Mouse (Mus musculus) CH12.LX (cell line): ENCODE results near the gene Ly6g6d. TPM values are rescaled to one million over a fixed set of nuclear protein-coding genes. Genes with fewer than 3 reads are reported as not detected.

Experiments used
- DNase-seq: peaks from one replicate; pipeline ENCODE4 v3.0.0-alpha.2; 2013; ENCODE audit errors: extremely low read depth
- H3K27ac ChIP-seq: 2 replicates; pipeline ENCODE4 v1.5.1; 2012; ENCODE audit warnings: low read depth, mild to moderate bottlenecking, control low read depth, moderate library complexity; ENCODE audit not compliant: insufficient read depth
- H3K27me3 ChIP-seq: replicated peaks from 2 replicates; pipeline ENCODE3; 2012; ENCODE audit warnings: inconsistent platforms
- H3K36me3 ChIP-seq, 2 experiments: replicated peaks in 1 of 2; 2 replicates each; pipeline versions ENCODE3 to v1.6.1; 2012; ENCODE audit warnings: inconsistent platforms in 1 of 2, low read length in 1 of 2, mild to moderate bottlenecking in 1 of 2, mixed read lengths in 1 of 2, moderate library complexity in 1 of 2; ENCODE audit not compliant: control insufficient read depth in 1 of 2, insufficient read depth in 1 of 2
- H3K4me1 ChIP-seq, 2 experiments: 2 replicates each; pipeline ENCODE4 v1.6.1; 2012; ENCODE audit warnings: inconsistent platforms in 1 of 2, moderate library complexity in 1 of 2; ENCODE audit not compliant: insufficient read depth in 2 of 2, control insufficient read depth in 1 of 2
- H3K4me2 ChIP-seq: 2 replicates; pipeline ENCODE4 v1.6.1; 2012; ENCODE audit warnings: low read depth, mild to moderate bottlenecking, control low read depth; ENCODE audit not compliant: poor library complexity, insufficient read depth, severe bottlenecking
- H3K4me3 ChIP-seq, 3 experiments: fragments of 150-350 bp in 1 of 3; sonication (generic) in 1 of 3; replicated peaks in 1 of 3; 2 replicates each; pipeline versions ENCODE3 to v1.5.1; 2011 to 2012; ENCODE audit warnings: low read depth in 2 of 3, low read length in 2 of 3, mild to moderate bottlenecking in 2 of 3, moderate library complexity in 2 of 3, control low read depth in 1 of 3, improper control_type of control experiment in 1 of 3, inconsistent platforms in 1 of 3, mixed read lengths in 1 of 3; ENCODE audit not compliant: poor library complexity in 1 of 3
- H3K79me2 ChIP-seq: replicated peaks from 2 replicates; pipeline ENCODE4 v1.6.1; 2012; ENCODE audit warnings: mild to moderate bottlenecking, moderate library complexity; ENCODE audit not compliant: control insufficient read depth, poor library complexity, insufficient read depth, severe bottlenecking; ENCODE audit errors: extremely low read depth
- H3K9ac ChIP-seq: 2 replicates; pipeline ENCODE4 v1.6.1; 2012; ENCODE audit warnings: low read depth, mild to moderate bottlenecking, control low read depth, moderate library complexity; ENCODE audit not compliant: insufficient read depth
- H3K9me3 ChIP-seq: replicated peaks from 2 replicates; pipeline ENCODE3; 2012; ENCODE audit warnings: low read length, inconsistent platforms, mixed read lengths
- BHLHE40 ChIP-seq: IDR thresholded peaks from 2 replicates; pipeline ENCODE4 v1.6.1; 2011; ENCODE audit warnings: mild to moderate bottlenecking, low read depth, low read length, improper control_type of control experiment
- EP300 ChIP-seq: IDR thresholded peaks from 2 replicates; pipeline ENCODE4 v1.6.1; 2011; ENCODE audit warnings: low read length, improper control_type of control experiment
- JUN ChIP-seq: IDR thresholded peaks from 2 replicates; pipeline ENCODE4 v1.6.1; 2011; ENCODE audit warnings: low read depth, mild to moderate bottlenecking, low read length, improper control_type of control experiment, moderate library complexity; ENCODE audit not compliant: insufficient read depth
- KAT2A ChIP-seq: IDR thresholded peaks from 2 replicates; pipeline ENCODE4 v1.6.1; 2012; ENCODE audit warnings: low read length, improper control_type of control experiment, inconsistent platforms; ENCODE audit not compliant: insufficient replicate concordance
- POLR2AphosphoS2 ChIP-seq: IDR thresholded peaks from 2 replicates; pipeline ENCODE4 v1.6.1; 2011; ENCODE audit warnings: low read depth, low read length, improper control_type of control experiment
- RAD21 ChIP-seq: IDR thresholded peaks from 2 replicates; pipeline ENCODE4 v1.6.1; 2011; ENCODE audit warnings: low read depth, mild to moderate bottlenecking, low read length, improper control_type of control experiment, moderate library complexity
- RCOR1 ChIP-seq: conservative IDR thresholded peaks from 2 replicates; pipeline ENCODE4 v1.6.1; 2012; ENCODE audit warnings: low read depth, mild to moderate bottlenecking, inconsistent platforms, low read length, improper control_type of control experiment
- dilution Hi-C: fragments of 300-500 bp; cut with MboI; formaldehyde crosslinking; loops from 2 replicates; pipeline ENCODE4 v1.14.3; 2020; ENCODE audit warnings: low sequenced_read_pairs; ENCODE audit not compliant: extremely low pct_unique_long_range_greater_than_20kb, extremely low pct_ligation_motif_present
- in situ Hi-C: fragments of 300-500 bp; cut with MboI; formaldehyde crosslinking; loops from 3 replicates; pipeline ENCODE4 v1.14.3; 2019; ENCODE audit warnings: low sequenced_read_pairs, low pct_ligation_motif_present, low pct_unique_long_range_greater_than_20kb, mixed read lengths
- polyA plus RNA-seq: library from polyadenylated mRNA; unstranded; fragments of >175 nt; gene quantifications from 2 replicates; pipeline ENCODE4 v1.2.1, GENCODE M21; 2012; ENCODE audit warnings: low read depth; ENCODE audit not compliant: insufficient read length
- total RNA-seq, 2 experiments: library from RNA; depleted of rRNA; stranded (reverse); fragments of 300-350 nt in 1 of 2; fragments of >200 nt in 1 of 2; gene quantifications; 2 replicates each; pipeline ENCODE4 v1.2.3; 2012 to 2014

Gene Ly6g6d
- total and polyA plus RNA-seq, 3 experiments, result 0.44 TPM; not detected in 2

DNA sequence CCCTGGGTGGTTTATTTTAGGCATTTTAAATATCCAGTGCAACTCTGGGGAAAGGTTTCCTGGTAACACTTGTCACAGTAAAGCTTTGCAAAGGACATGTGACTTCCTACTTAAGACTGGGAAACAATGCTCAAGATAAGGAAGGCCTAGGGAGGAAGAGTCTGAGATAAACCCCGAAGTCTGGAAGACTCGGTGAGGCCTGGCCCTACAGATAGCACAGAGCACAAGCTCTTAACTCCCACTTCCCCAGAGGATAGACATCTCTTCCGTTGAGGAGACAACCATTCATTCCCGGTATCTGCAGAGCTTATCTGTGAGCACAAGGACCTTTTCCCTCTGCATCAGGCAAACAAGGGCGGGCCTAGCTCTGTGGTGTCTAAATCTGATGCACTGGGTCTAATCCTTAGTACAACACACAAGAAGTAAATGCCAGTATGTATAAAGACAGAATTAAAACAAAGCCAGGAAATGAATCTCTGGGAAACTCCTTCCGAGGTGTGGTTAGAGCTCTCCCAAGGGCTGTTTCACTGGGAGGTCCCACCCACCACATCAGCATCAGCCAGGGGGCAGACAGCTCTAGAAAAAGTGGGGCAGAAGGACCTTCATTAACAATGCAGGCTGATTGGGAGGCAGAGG is 55.9 kb downstream of the Ly6g6d start:
- TF ChIP-seq JUN (no peak), RCOR1 (no peak), KAT2A (no peak), POLR2AphosphoS2 (no peak), EP300 (no peak), RAD21 (no peak), BHLHE40 (no peak)
- Histone ChIP-seq H3K4me3 (no peak overlapping the region), H3K79me2 (no peaks in the 10 kb centered on the region; the same call in 1 of the 2 replicates), H3K9ac (no peak overlapping the region), H3K27me3 (no peaks in the 10 kb centered on the region), H3K4me2 (no peak overlapping the region), H3K9me3 (no peaks in the 10 kb centered on the region), H3K36me3 (peaks cover 4 to 65% of the 10 kb centered on the region in 2 experiments), H3K27ac (no peak overlapping the region), H3K4me1 (peaks cover 10 to 40% of the 10 kb centered on the region in 2 experiments)
- dilution Hi-C loops, result no loop called here
- DNase-seq, result no peak
- in situ Hi-C loops, result loop anchor here (5.0 to 10.0 kb wide), 2 partner anchors 45 to 93 kb away; partner anchors contain the start of genes Ly6g5b, Ly6g6c and Mpig6b

Other genes starting within 250 kb of the Ly6g6d start
Only the 20 nearest of the 46 such genes appear.
- 104 and 120 TPM in 2 replicates for gene Lsm2, start 96.2 kb downstream of the Ly6g6d start, total RNA-seq (2012; rRNA removed)
- 134 and 135 TPM in 2 replicates for gene Lsm2, start 96.2 kb downstream of the Ly6g6d start, total RNA-seq (2014; rRNA removed)
- gene Lsm2, start 96.2 kb downstream of the Ly6g6d start, polyA plus RNA-seq, result 274 and 345 TPM in 2 replicates
- gene Vars, start 77.1 kb downstream of the Ly6g6d start, total RNA-seq (2012; rRNA removed), result 238 and 277 TPM in 2 replicates
- 90.3 and 97.4 TPM in 2 replicates for gene Vars, start 77.1 kb downstream of the Ly6g6d start, total RNA-seq (2014; rRNA removed)
- 253 and 280 TPM in 2 replicates for gene Vars, start 77.1 kb downstream of the Ly6g6d start, polyA plus RNA-seq
- 0.42 and 0.46 TPM in 2 replicates for gene Vwa7, start 61.5 kb downstream of the Ly6g6d start, total RNA-seq (2012; rRNA removed)
- gene Vwa7, start 61.5 kb downstream of the Ly6g6d start, total RNA-seq (2014; rRNA removed), result 0.07 TPM in 1 of 2 replicates, not detected in the other
- 0.94 and 1.2 TPM in 2 replicates for gene Vwa7, start 61.5 kb downstream of the Ly6g6d start, polyA plus RNA-seq
- 94.1 and 124 TPM in 2 replicates for gene Sapcd1, start 50.0 kb downstream of the Ly6g6d start, total RNA-seq (2012; rRNA removed)
- gene Sapcd1, start 50.0 kb downstream of the Ly6g6d start, total RNA-seq (2014; rRNA removed), result 130 and 142 TPM in 2 replicates
- gene Sapcd1, start 50.0 kb downstream of the Ly6g6d start, polyA plus RNA-seq, result 94.4 and 105 TPM in 2 replicates
- gene Msh5, start 31.3 kb downstream of the Ly6g6d start, total RNA-seq (2012; rRNA removed), result 11.5 and 13.1 TPM in 2 replicates
- gene Msh5, start 31.3 kb downstream of the Ly6g6d start, total RNA-seq (2014; rRNA removed), result 6.1 and 7.6 TPM in 2 replicates
- 10.6 and 12.1 TPM in 2 replicates for gene Msh5, start 31.3 kb downstream of the Ly6g6d start, polyA plus RNA-seq
- gene Clic1, start 28.1 kb downstream of the Ly6g6d start, total RNA-seq (2012; rRNA removed), result 182 and 198 TPM in 2 replicates
- gene Clic1, start 28.1 kb downstream of the Ly6g6d start, total RNA-seq (2014; rRNA removed), result 111 and 114 TPM in 2 replicates
- gene Clic1, start 28.1 kb downstream of the Ly6g6d start, polyA plus RNA-seq, result 160 and 163 TPM in 2 replicates
- gene Ddah2, start 19.0 kb downstream of the Ly6g6d start, total RNA-seq (2012; rRNA removed), result 3.4 and 4.3 TPM in 2 replicates
- 0.94 and 1.4 TPM in 2 replicates for gene Ddah2, start 19.0 kb downstream of the Ly6g6d start, total RNA-seq (2014; rRNA removed)
- gene Ddah2, start 19.0 kb downstream of the Ly6g6d start, polyA plus RNA-seq, result 4.8 and 6.3 TPM in 2 replicates
- not detected in 2 replicates for gene Ly6g6c, start 12.7 kb downstream of the Ly6g6d start, total RNA-seq (2012; rRNA removed)
- not detected in 2 replicates for gene Ly6g6c, start 12.7 kb downstream of the Ly6g6d start, total RNA-seq (2014; rRNA removed)
- 0.30 and 0.42 TPM in 2 replicates for gene Ly6g6c, start 12.7 kb downstream of the Ly6g6d start, polyA plus RNA-seq
- not detected in 2 replicates for gene Mpig6b, start 11.9 kb downstream of the Ly6g6d start, total RNA-seq (2012; rRNA removed)
- gene Mpig6b, start 11.9 kb downstream of the Ly6g6d start, total RNA-seq (2014; rRNA removed), result not detected in 2 replicates
- gene Mpig6b, start 11.9 kb downstream of the Ly6g6d start, polyA plus RNA-seq, result 0.10 TPM in 1 of 2 replicates, not detected in the other
- not detected in 2 replicates for gene Ly6g6e, start 1.2 kb downstream of the Ly6g6d start, total RNA-seq (2012; rRNA removed)
- not detected in 2 replicates for gene Ly6g6e, start 1.2 kb downstream of the Ly6g6d start, total RNA-seq (2014; rRNA removed)
- gene Ly6g6e, start 1.2 kb downstream of the Ly6g6d start, polyA plus RNA-seq, result not detected in 2 replicates
- not detected in 2 replicates for gene Ly6g6f, start 7.5 kb upstream of the Ly6g6d start, total RNA-seq (2012; rRNA removed)
- gene Ly6g6f, start 7.5 kb upstream of the Ly6g6d start, total RNA-seq (2014; rRNA removed), result 0.22 and 0.54 TPM in 2 replicates
- gene Ly6g6f, start 7.5 kb upstream of the Ly6g6d start, polyA plus RNA-seq, result 0.29 and 0.67 TPM in 2 replicates
- gene Abhd16a, start 11.2 kb upstream of the Ly6g6d start, total RNA-seq (2012; rRNA removed), result 15.3 and 16.2 TPM in 2 replicates
- 11.7 and 16.6 TPM in 2 replicates for gene Abhd16a, start 11.2 kb upstream of the Ly6g6d start, total RNA-seq (2014; rRNA removed)
- gene Abhd16a, start 11.2 kb upstream of the Ly6g6d start, polyA plus RNA-seq, result 10.7 and 11.6 TPM in 2 replicates
- gene Ly6g5c, start 30.2 kb upstream of the Ly6g6d start, total RNA-seq (2012; rRNA removed), result not detected in 2 replicates
- not detected in 2 replicates for gene Ly6g5c, start 30.2 kb upstream of the Ly6g6d start, total RNA-seq (2014; rRNA removed)
- gene Ly6g5c, start 30.2 kb upstream of the Ly6g6d start, polyA plus RNA-seq, result not detected in 2 replicates
- 0.30 and 0.50 TPM in 2 replicates for gene Ly6g5b, start 37.4 kb upstream of the Ly6g6d start, total RNA-seq (2012; rRNA removed)
- gene Ly6g5b, start 37.4 kb upstream of the Ly6g6d start, total RNA-seq (2014; rRNA removed), result 0.88 and 0.91 TPM in 2 replicates
- gene Ly6g5b, start 37.4 kb upstream of the Ly6g6d start, polyA plus RNA-seq, result 1.0 and 1.1 TPM in 2 replicates
- 42.7 and 43.0 TPM in 2 replicates for gene Gpank1, start 43.4 kb upstream of the Ly6g6d start, total RNA-seq (2012; rRNA removed)
- 32.6 and 36.6 TPM in 2 replicates for gene Gpank1, start 43.4 kb upstream of the Ly6g6d start, total RNA-seq (2014; rRNA removed)
- 32.5 and 33.6 TPM in 2 replicates for gene Gpank1, start 43.4 kb upstream of the Ly6g6d start, polyA plus RNA-seq
- 130 and 143 TPM in 2 replicates for gene Csnk2b, start 44.0 kb upstream of the Ly6g6d start, total RNA-seq (2012; rRNA removed)
- 85.3 and 89.3 TPM in 2 replicates for gene Csnk2b, start 44.0 kb upstream of the Ly6g6d start, total RNA-seq (2014; rRNA removed)
- gene Csnk2b, start 44.0 kb upstream of the Ly6g6d start, polyA plus RNA-seq, result 267 and 348 TPM in 2 replicates
- 15.6 and 17.0 TPM in 2 replicates for gene D17H6S53E, start 48.3 kb upstream of the Ly6g6d start, total RNA-seq (2012; rRNA removed)
- gene D17H6S53E, start 48.3 kb upstream of the Ly6g6d start, total RNA-seq (2014; rRNA removed), result 8.8 and 11.9 TPM in 2 replicates
- 8.7 and 13.8 TPM in 2 replicates for gene D17H6S53E, start 48.3 kb upstream of the Ly6g6d start, polyA plus RNA-seq
- 0.21 TPM in 1 of 2 replicates, not detected in the other for gene Apom, start 54.0 kb upstream of the Ly6g6d start, total RNA-seq (2012; rRNA removed)
- not detected in 2 replicates for gene Apom, start 54.0 kb upstream of the Ly6g6d start, total RNA-seq (2014; rRNA removed)
- gene Apom, start 54.0 kb upstream of the Ly6g6d start, polyA plus RNA-seq, result 0.39 and 0.41 TPM in 2 replicates
- 73.0 and 73.7 TPM in 2 replicates for gene Bag6, start 57.1 kb upstream of the Ly6g6d start, total RNA-seq (2012; rRNA removed)
- 21.7 and 26.0 TPM in 2 replicates for gene Bag6, start 57.1 kb upstream of the Ly6g6d start, total RNA-seq (2014; rRNA removed)
- 133 and 152 TPM in 2 replicates for gene Bag6, start 57.1 kb upstream of the Ly6g6d start, polyA plus RNA-seq
- gene Prrc2a, start 86.8 kb upstream of the Ly6g6d start, total RNA-seq (2012; rRNA removed), result 80.4 and 87.1 TPM in 2 replicates
- gene Prrc2a, start 86.8 kb upstream of the Ly6g6d start, total RNA-seq (2014; rRNA removed), result 27.8 and 31.3 TPM in 2 replicates
- 234 and 313 TPM in 2 replicates for gene Prrc2a, start 86.8 kb upstream of the Ly6g6d start, polyA plus RNA-seq